Mouse (Mus musculus) CD4-positive, CD25-positive, alpha-beta regulatory T cell, adult 4 months (primary cell): ENCODE measurements around the gene Psmg1. TPM values are rescaled to one million over a fixed set of nuclear protein-coding genes. Genes with fewer than 3 reads are reported as not detected.
A peak's percentile ranks its signal among the peaks of the same experiment; 100 is the strongest.
"Not testable (repeated sequence)": the region's sequence is repeated elsewhere in the genome, so short reads cannot be mapped to it uniquely, and the experiment has no call there.

Experiments
- ATAC-seq: one replicate; pipeline ENCODE4 v1.8.0; 2017
- polyA plus RNA-seq, 2 experiments: library from polyadenylated mRNA; unstranded; fragments of 100-300 nt; shearing (Covaris generic); gene quantifications; one replicate each; pipeline ENCODE4 v1.2.1; 2017

Psmg1 gene
- polyA plus RNA-seq: 10 to 100 TPM; 23.4 to 24.1 TPM

DNA sequence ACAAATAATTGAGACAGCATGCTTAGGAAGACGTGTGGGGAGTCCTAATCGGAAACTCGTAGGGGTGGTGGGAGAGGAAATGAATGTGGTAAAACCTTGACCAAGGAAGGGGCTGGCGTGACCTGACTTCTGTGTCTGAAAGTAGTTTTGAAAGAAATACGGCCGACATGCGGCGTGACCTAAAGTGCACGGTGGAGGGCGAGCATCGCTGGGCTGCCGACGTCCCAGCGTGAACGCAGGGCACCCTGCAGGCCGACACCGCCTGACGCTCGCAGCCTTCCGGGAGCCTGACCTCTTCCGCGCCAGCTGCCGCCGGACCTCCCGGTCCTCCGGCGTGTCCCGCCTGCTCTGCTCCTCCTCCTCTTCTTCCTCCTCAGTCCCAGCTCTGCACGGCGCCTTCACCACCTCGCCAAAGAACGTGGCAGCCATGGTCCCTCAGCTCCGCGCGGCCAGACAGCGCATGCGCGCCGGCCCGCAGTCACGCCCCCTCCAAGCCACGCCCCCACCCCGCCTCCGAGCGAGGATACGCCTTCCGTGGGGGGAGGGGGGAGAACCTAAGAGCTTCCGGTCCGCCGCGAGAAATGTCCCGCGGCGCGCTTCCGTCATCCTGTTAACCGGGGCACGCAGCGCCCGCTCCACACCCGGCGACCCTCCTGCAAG, at the start of gene Psmg1:
TSS of gene Psmg1 (minus strand) at position 499 of the 660 bp plus-strand sequence.
- peak; percentile 79 for ATAC-seq

DNA sequence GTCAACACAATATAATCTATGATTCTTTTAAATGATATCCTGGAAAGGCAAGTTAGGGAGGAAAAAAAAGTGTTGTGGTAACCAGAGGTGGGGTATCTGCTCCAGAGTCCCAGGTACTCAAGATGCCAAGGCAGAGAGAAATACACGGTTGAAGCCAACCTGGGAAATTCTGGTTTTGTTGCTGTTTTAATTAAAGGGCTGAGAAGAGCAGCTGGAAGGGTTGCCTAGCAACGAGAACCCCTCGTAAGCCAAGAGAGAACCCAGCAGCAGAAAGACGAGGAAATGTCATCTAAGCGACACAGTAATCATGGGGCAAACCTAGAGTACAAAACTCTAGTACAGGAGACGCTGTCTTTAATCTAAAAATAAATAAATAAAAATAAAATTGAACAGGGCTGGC, 48.8 kb upstream of the Psmg1 start:
- ATAC-seq: no peak

DNA sequence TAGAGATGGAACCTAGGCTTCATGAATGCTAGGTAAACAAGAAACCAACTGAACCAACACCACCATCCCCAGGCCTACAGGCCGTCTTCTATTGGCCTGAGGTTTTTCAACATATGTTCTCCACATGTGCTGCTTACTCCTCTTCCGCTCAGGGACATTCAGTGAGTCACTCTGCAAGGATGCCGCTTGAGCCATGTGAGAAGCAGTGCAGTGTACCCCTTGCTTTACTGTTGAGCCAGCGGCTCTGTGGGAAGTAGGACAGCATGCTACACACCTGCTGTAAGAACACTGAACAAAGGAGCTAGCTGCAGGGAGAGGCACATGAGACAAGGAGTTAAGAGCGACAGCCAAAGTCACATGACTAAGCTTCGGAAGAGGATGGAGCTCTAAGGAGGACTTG, 43.7 kb upstream of the Psmg1 start:
- ATAC-seq: no peak

DNA sequence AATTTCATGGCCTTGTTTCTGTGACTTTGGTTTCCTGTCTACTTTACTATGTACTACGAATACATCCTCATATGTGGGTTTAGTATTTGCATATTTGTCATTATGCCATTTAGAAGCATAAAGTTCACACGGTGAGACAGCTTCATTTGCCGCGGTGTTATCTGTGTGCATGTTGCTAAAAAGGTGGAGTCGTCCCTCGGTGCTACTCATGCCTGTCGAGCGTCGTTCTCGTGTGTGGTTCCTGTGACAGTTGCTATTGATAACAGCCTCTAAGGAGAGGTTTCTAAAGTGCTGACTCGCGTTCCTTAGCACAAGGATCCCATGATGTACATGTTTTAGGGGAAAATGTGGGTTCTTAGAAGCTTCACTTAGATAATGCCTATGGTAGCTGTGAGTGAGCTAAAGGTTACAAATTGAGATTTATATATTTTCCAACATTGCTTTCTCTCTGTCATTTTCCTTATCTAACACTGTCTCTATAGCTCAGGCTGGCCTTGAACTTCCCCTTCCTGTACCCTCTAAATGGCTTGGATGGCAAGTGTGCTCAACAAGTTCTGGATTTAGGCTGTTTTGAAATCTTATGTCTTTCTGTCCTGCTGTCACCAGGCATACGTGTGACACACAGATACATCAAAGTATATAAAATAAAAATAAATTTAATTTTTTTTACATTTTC, 41.7 kb upstream of the Psmg1 start:
- peak; percentile 51 for ATAC-seq

DNA sequence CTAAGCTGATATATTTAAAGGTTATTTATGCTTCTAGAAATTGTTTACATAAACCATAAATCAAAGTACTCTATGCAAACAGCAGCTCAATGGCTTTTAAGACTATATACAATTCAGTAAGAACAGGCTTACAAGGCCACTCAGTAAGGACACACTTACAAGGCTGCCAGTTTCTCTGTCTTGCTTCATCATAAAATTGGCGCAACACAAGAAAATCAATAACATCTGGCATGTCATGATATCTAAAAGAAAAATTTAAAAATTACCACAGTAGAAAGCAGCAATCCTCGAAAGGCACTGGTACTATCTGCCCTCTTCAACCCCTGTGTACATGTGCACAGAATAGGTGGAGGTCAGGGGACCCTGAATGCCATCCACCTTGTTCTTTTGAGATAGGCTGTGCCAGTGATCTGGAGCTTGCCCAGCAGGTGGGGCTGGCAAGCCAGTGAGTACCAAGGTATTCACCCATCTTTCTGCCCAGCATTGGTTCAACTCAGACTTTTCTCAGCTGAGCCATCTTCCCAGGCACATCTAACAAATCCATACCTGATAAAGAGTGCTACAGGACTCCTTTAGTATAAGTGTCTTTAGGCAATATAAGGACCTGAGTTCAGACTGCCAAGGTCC, 39.8 kb upstream of the Psmg1 start:
- ATAC-seq: peak; percentile 47

DNA sequence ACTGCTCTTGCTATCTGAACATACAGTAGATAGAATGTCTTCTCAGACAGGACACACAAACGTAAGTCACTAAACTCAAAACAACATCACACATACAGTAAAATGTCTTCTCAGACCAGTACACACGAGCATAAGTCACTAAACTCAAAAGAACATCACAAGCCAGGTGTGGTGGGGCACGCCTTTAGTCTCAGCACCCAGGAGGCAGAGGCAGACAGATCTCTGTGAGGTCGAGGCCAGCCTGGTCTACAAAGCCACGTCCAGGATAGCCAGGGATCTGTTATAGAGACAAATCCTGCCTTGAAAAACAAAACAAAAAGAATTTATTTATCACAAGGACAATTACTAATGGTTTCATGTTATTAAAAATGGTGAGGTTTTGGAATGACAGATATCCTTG, 35.5 kb upstream of the Psmg1 start:
- ATAC-seq: no peak

DNA sequence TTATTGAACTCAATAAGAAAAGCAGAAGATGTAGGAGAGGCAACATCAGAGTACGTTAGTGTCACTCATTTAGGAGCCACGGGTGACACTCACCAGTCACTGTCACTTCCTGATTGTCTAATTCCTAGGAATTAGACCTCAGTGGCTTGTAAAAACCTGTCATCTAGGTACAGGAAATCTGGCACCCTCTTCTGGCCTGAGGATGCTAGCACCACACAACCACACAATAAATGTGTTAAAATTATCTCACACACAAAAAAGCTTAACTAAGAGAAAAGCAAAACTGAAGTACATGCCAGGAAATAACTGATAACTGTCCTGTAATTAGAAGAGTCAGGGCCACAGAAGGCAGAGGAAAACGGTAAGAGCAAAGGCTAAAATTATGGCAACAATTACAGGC, 34.5 kb upstream of the Psmg1 start:
- peak; percentile 34 for ATAC-seq

DNA sequence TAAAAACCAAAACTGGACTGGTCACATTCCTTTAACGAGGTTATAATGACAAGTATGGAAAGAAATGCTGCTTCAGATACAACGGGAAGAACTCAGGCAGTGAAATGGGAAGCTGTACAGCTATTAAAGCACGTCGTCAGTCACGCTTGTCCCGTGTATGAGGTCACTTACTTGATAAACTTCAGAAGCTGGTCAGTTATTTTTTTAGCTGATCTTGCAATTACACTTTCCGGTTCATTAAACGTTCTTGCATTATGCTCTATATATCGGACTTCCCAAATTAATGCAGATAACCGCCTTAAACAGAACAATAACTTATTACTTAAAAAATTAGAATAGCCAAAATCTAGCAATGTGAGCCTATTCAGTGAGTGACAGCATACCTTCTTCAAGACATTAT, 30.3 kb upstream of the Psmg1 start:
- no peak for ATAC-seq

DNA sequence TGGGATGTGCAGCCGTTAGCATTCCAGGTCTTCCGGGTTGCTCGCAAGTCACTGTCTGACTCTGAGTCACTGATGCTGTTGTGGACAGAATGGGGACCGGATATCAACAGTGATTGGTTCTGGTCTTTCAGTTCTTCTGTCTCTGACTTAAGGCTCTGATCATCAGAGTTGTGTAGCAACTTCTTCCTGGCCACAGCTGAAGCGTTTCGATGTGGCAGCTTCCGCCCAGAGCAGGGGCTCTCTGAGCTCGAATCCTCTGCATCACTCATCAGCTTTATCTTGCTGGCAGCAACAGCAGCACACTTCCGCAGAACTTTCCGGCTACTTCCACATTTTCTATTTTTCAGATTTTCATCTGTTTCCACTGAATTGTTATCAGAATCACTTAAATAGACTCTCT, 18.4 kb upstream of the Psmg1 start:
- not testable (repeated sequence) for ATAC-seq

DNA sequence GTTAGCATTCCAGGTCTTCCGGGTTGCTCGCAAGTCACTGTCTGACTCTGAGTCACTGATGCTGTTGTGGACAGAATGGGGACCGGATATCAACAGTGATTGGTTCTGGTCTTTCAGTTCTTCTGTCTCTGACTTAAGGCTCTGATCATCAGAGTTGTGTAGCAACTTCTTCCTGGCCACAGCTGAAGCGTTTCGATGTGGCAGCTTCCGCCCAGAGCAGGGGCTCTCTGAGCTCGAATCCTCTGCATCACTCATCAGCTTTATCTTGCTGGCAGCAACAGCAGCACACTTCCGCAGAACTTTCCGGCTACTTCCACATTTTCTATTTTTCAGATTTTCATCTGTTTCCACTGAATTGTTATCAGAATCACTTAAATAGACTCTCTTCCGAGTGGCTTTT, 13.5 kb upstream of the Psmg1 start:
- not testable (repeated sequence) for ATAC-seq

DNA sequence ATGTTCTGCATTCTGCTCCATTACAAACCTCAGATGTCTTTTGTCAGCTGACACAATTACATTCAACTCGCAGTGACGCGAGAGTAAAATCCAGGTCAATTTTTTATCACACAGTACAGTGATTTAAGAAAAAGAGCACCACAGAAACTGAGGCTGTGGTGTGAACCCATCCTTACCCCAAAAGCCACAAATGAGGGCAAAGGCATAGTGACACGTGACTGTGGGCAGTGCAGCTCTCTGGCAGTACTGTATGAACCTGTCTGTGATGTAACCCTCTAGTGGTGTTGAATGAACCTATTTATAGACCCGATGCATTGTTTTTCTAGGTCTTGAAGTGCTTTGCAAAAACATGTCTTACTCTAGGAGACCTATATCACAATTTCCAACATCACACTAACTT, 8.5 kb upstream of the Psmg1 start:
- ATAC-seq: peak; percentile 76

DNA sequence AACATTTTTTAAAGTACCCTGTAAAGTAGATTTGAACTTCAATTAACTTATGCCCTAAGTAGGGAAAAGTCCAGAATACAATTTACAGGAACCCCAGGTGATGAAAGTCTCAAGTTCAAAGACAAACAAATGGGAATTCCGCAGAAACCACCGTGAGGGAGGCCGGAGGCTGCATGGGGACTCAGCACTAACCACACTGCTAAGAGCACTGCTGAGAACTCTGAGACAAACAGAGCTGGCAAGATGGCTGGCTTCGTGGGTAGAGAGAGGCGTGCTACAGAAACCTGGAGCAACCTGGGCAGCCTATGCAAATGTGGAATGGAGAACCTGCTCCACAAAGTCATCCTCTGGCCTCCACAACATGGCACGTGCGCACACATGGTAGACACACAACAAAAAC, 5.4 kb upstream of the Psmg1 start:
- ATAC-seq: no peak

DNA sequence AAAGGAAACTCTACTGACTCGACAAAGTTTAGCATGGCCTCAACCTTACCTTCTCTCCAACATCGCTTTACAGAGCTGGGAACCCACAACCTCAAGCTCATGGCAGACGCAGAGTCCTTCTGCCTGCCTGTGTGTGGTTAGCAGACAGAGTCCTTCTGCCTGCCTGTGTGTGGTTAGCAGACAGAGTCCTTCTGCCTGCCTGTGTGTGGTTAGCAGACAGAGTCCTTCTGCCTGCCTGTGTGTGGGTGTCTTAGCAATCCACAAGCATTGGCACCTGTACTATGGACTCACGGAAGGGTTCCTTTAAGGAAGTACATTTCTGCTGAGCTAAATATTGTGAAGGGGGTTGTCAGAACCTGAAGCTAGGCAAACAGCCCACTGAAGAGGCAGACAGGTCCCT, 3.8 kb upstream of the Psmg1 start:
- ATAC-seq: not testable (repeated sequence)

DNA sequence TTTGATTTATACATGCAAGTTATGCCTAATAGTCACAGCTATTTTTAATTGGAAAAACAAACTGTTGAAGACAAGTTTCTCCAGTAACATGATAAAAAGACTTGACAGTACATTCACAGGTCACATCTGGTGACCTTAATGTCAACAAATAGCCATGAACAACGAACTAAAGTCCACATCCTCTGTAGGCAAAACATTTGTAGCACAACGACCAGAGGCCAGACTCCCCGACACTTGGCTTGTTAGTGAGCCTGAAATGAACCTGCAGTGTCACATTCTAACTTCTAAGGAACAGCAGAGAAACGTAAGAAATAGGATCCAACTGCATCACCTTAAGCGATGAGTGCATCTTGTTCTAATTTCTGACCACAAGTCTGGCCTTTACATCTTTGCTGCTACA, 1.8 kb upstream of the Psmg1 start:
- no peak for ATAC-seq

DNA sequence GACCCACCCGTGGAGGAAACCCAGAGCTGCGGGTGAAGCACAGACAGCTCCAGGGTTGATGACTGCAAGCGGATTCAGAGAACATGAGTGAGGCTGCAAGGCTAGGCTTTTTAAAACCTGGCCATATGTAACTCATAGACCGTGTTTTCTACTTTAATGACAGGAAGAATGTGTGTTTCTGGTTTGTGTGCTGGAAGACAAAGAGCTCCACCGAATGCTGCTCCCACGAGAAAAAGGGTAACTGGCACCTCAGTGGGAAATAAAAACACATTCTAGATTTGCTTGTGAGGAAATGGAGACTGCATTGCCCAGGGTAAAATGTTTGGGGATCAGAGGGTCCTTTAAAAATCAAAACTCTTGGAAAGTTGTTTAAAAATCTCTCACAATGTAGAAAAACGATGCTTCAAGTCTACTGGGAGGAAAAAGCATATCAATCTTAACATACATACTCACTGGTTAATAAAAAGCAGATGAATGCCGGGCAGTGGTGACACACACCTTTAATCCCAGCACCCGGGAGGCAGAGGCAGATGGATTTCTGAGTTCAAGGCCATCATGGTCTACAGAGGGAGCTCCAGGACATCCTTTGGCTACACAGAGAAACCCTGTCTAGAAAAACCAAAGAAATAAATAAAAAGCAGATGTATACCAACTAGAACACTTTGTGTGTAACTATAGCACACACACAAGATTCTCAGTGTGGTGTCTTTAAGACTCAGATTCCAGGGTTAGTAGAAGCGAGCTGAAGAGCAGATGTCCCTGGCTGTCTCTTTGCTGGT, 551 bp upstream of the Psmg1 start:
- ATAC-seq: no peak

DNA sequence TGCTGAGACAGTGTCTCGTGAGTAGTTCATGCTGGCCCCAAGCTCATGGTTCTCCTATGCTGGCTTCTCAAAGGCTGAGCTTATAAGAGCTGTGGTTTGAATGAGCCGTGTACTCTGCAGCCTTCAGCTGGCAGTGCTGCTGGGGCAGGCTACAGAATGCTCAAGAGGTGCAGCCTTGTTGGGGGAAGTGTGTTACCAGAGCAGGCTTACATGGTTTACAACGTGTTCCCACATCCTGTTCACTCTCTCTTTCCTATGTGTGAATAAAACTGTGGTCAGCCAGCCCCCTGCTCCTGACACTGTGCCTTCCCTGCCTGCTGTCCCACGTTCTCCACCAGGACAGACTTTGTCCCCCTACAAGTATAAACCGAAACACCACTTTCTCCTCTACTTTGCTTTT, 5.8 kb downstream of the Psmg1 start:
- ATAC-seq: peak; percentile 88

DNA sequence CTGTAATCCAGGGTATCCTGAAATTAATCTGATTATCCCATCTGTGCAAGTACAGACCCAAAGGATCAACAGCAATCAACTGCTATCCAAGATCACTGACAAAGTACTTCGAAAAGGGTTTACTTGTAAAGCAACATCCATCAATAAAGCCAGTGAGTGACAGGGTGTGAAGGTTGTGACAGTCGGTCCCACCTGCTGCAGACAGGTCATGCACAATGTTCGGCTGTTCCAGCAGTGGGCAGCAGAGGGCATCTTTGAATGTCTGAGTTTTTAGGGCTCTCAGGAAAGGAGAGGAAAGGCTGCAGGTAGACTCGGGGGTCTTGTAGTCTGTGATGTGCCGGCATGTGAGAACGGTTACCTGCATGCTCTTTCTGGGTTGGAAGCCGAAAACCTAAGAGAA, 7.2 kb downstream of the Psmg1 start:
- peak; percentile 65 for ATAC-seq

DNA sequence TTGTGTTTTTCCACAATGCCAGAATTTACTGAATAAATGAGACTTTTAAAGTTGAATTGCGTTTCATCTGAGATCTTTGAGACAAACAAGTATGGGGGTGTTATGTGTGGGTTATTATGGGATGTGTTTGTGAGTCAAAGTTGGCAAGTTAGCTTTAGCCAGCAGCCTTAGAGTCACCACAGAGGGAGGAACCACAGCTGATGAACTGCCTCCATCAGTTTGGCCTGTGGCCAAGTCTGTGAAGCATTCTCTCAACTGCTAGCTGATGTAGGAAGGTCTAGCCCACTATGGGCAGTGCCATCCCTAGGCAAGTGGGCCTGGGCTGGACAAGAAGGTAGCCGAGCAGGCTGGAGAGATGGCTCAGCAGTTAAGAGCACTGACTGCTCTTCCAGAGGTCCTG, 19.9 kb downstream of the Psmg1 start:
- ATAC-seq: no peak

DNA sequence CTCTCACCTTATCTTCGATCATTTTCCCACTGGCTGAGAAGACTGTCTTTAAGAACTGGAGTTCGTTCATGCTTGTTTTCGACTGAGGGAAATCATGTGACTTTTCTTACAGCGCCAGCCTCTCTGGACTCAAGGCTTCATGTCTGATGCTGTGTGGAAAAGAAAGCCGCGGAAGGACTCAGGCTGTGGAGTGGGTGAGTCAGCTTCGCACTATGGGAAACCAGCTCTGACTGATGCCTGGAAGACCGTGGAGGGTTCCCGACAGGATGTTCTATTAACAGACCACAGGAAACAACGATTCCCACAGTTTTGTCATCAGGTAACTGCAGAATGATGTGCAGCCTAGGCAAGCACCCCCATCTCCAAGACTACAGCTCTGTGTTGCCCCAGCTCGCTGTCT, 23.3 kb downstream of the Psmg1 start:
- ATAC-seq: no peak

DNA sequence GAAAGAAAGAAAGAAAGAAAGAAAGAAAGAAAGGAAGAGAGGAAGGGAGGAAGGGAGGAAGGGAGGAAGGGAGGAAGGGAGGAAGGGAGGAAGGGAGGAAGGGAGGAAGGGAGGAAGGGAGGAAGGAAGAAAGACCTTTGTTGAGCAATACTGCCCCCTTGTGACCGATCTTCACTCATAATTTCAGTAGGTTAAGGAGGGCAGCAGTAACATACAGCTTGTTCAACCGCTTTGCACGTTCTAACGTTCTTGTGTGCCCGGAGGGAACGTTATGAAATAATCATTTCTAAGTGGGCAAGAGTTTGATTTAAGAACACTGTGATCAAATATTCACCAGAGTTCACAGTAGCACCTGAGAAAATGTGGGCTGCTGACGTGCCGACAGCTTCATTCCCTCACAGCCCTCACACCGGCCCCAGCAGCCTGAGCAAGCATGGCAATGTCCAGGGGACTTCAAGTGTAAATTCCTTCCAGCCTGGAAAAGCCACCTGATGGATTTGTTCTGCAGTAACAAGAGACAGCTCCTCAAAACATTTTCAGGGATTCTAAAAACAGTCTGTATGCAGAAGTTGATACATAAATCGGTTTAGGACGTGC, 26.2 kb downstream of the Psmg1 start:
- ATAC-seq: no peak

DNA sequence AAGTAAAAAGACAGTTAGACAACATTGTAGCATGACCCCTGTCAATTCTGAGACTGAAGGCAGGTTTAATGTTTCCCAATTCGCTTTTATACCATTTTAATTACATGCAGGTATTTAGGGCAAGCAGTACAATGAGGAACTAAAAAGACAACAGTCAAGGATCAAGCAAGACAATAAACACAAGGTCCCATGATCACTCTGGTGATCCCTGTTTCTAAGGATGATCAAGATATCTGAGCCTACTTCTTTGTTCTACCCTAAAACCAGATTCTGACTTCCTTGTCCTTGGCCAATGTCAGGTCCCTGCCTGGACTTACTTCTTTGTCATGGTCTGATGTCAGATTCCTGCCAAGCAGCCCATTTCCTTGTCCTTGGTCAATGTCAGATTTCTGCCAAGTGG, 29.3 kb downstream of the Psmg1 start:
- ATAC-seq: not testable (repeated sequence)

DNA sequence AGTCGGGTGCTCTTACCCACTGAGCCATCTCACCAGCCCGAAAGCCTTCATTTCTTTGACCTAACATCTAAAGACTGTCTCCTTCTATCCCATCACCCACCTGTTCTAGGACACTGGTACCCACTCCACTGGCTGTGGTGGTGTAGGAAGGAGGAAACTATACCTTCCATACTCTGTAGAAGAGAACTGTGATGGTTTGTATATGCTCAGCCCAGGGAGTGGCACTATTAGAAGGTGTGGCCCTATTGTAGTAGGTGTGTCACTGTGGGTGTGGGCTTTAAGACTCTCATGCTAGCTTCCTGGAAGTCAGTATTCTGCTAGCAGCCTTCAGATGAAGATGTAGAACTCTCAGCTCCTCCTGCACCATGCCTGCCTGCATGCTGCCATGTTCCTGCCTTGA, 30.1 kb downstream of the Psmg1 start:
- ATAC-seq: not testable (repeated sequence)

DNA sequence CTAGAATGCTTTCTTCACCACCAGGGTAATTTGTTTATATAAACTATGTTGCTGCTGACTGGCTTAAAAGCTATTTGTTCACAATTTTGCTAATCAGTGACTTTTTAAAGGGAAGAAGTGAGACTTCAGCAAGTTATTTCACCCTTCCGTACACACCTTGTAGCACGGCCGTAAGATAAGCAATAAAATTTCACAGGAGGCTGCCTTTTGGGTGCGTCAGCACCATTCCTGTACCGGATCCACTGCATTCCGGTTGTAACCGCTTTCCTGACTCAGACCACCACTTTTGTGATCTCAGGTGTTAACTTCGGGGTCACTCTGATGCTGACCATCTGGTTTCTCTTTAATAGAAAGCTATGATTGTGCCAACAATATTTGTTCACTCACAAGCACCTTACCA, 32.7 kb downstream of the Psmg1 start:
- ATAC-seq: no peak
